Comparison of ENCODE assay signal across 13 mouse cellular contexts in the genomic region with DNA sequence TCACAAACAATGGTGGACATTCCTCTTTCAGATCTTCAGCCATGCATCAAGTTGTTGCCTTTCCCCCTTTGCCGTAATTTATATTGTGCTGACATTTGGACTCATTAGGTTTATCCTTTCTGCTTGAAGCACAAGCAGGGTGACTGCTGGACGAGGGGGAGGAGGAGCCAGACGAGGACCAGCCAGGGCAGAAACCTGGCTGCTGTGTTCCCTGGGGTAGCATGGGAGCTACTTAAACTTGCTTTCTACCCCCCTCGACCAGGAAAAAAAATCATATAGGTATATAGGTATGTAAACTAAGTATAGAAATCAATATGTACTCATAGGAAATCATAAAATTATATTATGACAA.
"Had no signal": no experiment of that assay in that cellular context is flagged by ENCODE, and none has a peak within 500 bp of the region (broad histone marks: within the 10 kb centered on the region; RNA-seq: fewer than 3 reads in every experiment).

No protein-coding gene starts in this region.

- DNase-seq: kidney, adult 11 months; kidney, adult 9 months; kidney, postnatal 36 days; layer of hippocampus, adult 9-11 months; layer of hippocampus, postnatal 36 days; lung, postnatal 14 days; thymus, postnatal 4 days had no signal

- H3K4me1 ChIP-seq: lung, embryonic 15.5 days; megakaryocyte, embryonic 14.5 days had no signal

- H3K9me3 ChIP-seq: limb, embryonic 15.5 days; lung, embryonic 15.5 days; megakaryocyte, embryonic 14.5 days had no signal

- H3K4me3 ChIP-seq: limb, embryonic 15.5 days; lung, embryonic 15.5 days; megakaryocyte, embryonic 14.5 days had no signal

- H3K9ac ChIP-seq: limb, embryonic 15.5 days; lung, embryonic 15.5 days had no signal

- H3K27me3 ChIP-seq: limb, embryonic 15.5 days; lung, embryonic 15.5 days; megakaryocyte, embryonic 14.5 days had no signal

- H3K27ac ChIP-seq: kidney, postnatal 0 days; limb, embryonic 15.5 days; lung, embryonic 15.5 days; macrophage; stomach, postnatal 0 days had no signal

- H3K4me2 ChIP-seq: limb, embryonic 15.5 days; lung, embryonic 15.5 days had no signal
